Mouse (Mus musculus) heart, embryonic 14.5 days (tissue): ENCODE measurements around the gene H1f0. TPM values are rescaled to one million over a fixed set of nuclear protein-coding genes. Genes with fewer than 3 reads are reported as not detected.

Source experiments
- ATAC-seq: fragments of 200-750 bp; cut with Nextera tagmentation; 2 replicates; pipeline ENCODE4 v1.8.0; 2017; ENCODE audit warnings: low read depth, moderate TSS enrichment; ENCODE audit not compliant: insufficient number of reproducible peaks, insufficient read depth, low FRiP score
- H3K27ac ChIP-seq, 2 experiments: fragments of 200-500 bp in 1 of 2; fragments of 300-500 bp in 1 of 2; sonication (generic) in 1 of 2; replicated peaks in 1 of 2; 2 replicates each; pipeline ENCODE4 v1.5.1; 2012 to 2014; ENCODE audit warnings: low read depth in 2 of 2, low read length in 2 of 2, control low read depth in 1 of 2, mild to moderate bottlenecking in 1 of 2, mixed read lengths in 1 of 2; ENCODE audit not compliant: control insufficient read depth in 1 of 2, insufficient read depth in 1 of 2
- H3K27me3 ChIP-seq: fragments of 300-500 bp; sonication (generic); 2 replicates; pipeline ENCODE4 v1.6.1; 2014; ENCODE audit warnings: mild to moderate bottlenecking, low read length, control low read depth; ENCODE audit not compliant: control insufficient read depth, insufficient read depth
- H3K36me3 ChIP-seq: fragments of 300-500 bp; sonication (generic); 2 replicates; pipeline ENCODE4 v1.6.1; 2014; ENCODE audit warnings: mild to moderate bottlenecking, control low read depth, low read length, mixed read lengths; ENCODE audit not compliant: control insufficient read depth, insufficient read depth
- H3K4me1 ChIP-seq, 2 experiments: fragments of 200-500 bp in 1 of 2; fragments of 300-500 bp in 1 of 2; sonication (generic) in 1 of 2; 2 replicates each; pipeline ENCODE4 v1.6.1; 2012 to 2014; ENCODE audit warnings: low read length in 2 of 2, control low read depth in 1 of 2, mixed read lengths in 1 of 2; ENCODE audit not compliant: control insufficient read depth in 2 of 2, insufficient read depth in 2 of 2
- H3K4me2 ChIP-seq: fragments of 300-500 bp; sonication (generic); 2 replicates; pipeline ENCODE4 v1.6.1; 2014; ENCODE audit warnings: mild to moderate bottlenecking, low read length
- H3K4me3 ChIP-seq, 2 experiments: fragments of 200-500 bp in 1 of 2; fragments of 300-500 bp in 1 of 2; sonication (generic) in 1 of 2; 2 replicates each; pipeline ENCODE4 v1.5.1; 2012 to 2014; ENCODE audit warnings: low read length in 2 of 2, mild to moderate bottlenecking in 2 of 2, control low read depth in 1 of 2, low read depth in 1 of 2, moderate library complexity in 1 of 2; ENCODE audit not compliant: control insufficient read depth in 1 of 2, insufficient read depth in 1 of 2
- H3K9ac ChIP-seq: fragments of 300-500 bp; sonication (generic); 2 replicates; pipeline ENCODE4 v1.6.1; 2014; ENCODE audit warnings: mild to moderate bottlenecking, low read length
- H3K9me3 ChIP-seq: fragments of 300-500 bp; sonication (generic); 2 replicates; pipeline ENCODE4 v1.6.1; 2016; ENCODE audit warnings: low read length, control low read depth; ENCODE audit not compliant: control insufficient read depth
- WGBS: fragments of 180-500 bp; shearing (Covaris S2); extraction: QIAGEN DNeasy Blood & Tissue Kit; methylation state at CpG from one replicate; pipeline ENCODE4 v1.1.7; 2014; 5-methylcytosine and 5-hydroxymethylcytosine counted together
- polyA plus RNA-seq: library from polyadenylated mRNA; unstranded; fragments of >200 nt; fragmentation: Nextera tagmentation; extraction: Ambion mirVana; gene quantifications from 2 replicates; pipeline ENCODE4 v1.2.1, GENCODE M21; 2014

Gene H1f0
- polyA plus RNA-seq, 1 experiment from 2014 or later = 102 TPM

DNA sequence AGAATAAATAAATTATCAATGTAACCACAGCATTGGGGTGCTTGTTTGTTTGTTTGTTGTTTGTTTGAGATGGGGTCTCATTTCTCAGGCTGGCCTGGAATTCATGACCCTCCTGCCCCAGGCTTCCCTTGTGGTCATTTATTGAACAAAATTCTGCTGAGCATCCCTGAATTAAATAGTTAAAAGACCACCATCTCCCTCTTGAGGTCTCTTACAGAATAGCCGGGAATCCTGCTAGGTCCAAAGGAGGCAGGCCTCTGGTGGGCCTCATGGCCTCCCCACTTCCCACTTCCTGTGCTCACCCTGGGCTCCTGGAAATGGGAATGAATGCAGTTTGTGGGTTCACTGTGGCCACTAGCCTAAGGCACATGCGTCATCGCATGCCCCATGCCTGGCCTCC, 9.4 kb upstream of the H1f0 start:
- Histone ChIP-seq H3K4me1 (peaks cover 4 to 5% of the 10 kb centered on the region in 2 experiments), H3K9me3 (no peaks in the 10 kb centered on the region), H3K27me3 (no peaks in the 10 kb centered on the region), H3K4me3 (no peak overlapping the region), H3K9ac (no peak overlapping the region), H3K27ac (no peak overlapping the region), H3K4me2 (no peak overlapping the region), H3K36me3 (no peaks in the 10 kb centered on the region)
- ATAC-seq = no peak
- WGBS = 57% methylated on average over 3 of the region's 3 CpGs

DNA sequence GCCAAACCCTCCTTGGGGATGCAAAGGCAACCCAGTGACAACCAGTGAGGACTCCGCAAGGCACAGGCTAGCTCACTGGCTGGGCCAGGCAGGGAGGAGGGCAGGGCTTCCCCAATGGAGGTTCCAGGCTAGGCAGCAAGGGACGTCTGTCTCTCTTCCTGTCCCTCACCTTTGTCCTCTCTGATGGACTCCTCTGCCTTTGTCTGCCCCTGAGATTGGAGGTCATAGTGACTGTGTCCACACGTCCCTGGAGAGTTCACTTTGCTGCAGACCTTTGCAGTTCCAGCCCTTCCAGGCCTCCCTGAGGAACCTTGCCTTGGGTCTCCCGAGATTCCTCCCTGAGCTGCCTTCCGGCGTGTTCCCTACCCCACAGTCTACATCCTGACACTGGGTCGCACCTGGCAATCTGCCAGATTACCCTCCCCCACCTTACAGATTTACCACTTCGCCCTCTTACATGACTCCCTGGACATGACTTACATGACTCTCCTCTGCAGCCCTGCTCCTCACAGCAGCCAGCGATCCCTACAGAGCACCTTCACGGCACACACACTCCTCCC, 5.5 kb upstream of the H1f0 start:
- no peak overlapping the region for H3K4me3 ChIP-seq
- H3K4me2 ChIP-seq = no peak overlapping the region
- no peak for ATAC-seq
- 48% methylated on average over 10 of the region's 10 CpGs for whole genome bisulfite sequencing
- H3K9ac ChIP-seq = 0 out of 2 replicates have a peak overlapping the region, but pooled peaks have one; percentile 17
- no peaks in the 10 kb centered on the region for H3K27me3 ChIP-seq
- H3K27ac ChIP-seq = no peak overlapping the region
- H3K36me3 ChIP-seq = no peaks in the 10 kb centered on the region
- no peaks in the 10 kb centered on the region for H3K9me3 ChIP-seq
- H3K4me1 ChIP-seq = peaks cover 13 to 19% of the 10 kb centered on the region in 2 experiments

DNA sequence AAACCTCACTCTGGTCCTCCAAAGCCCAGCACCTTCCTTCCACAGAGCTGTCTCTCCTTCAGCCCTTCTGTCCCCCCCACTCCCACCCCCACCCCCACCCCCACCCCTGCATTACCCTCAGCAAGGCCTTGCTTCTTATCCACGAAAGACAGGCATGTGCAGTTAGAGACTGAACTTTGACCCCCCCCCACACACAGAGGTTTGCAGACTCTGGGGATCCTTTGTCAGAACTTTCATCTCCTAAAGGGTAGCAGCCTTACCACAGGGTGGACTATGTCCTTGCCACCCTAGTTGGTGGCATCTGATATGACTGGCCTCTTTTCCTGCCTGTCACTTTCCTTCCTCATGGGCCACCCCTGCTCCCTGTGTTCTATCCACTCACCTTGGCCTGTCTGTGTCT, 4.9 kb upstream of the H1f0 start:
- Histone ChIP-seq H3K27me3 (no peaks in the 10 kb centered on the region), H3K4me2 (no peak overlapping the region), H3K36me3 (no peaks in the 10 kb centered on the region), H3K4me3 (no peak overlapping the region), H3K27ac (no peak overlapping the region), H3K9me3 (no peaks in the 10 kb centered on the region), H3K4me1 (peaks cover 13 to 19% of the 10 kb centered on the region in 2 experiments), H3K9ac (no peak overlapping the region)
- no peak for ATAC-seq
- 83% methylated on average over 1 of the region's 1 CpGs for WGBS

GRCm38 (mm10) chr15:79025687-79026308, 2.5 kb upstream of the H1f0 start:
- Histone ChIP-seq H3K4me1 (peaks cover 24 to 26% of the 10 kb centered on the region in 2 experiments), H3K4me3 (peak overlapping the region in 1 of 2 experiments; percentile 0; a peak in 1 of 4 replicates), H3K27ac (no peak overlapping the region), H3K36me3 (no peaks in the 10 kb centered on the region), H3K9ac (peak overlapping the region; percentile 2; the same call in 1 of the 2 replicates), H3K4me2 (peak overlapping the region; percentile 39), H3K9me3 (no peaks in the 10 kb centered on the region), H3K27me3 (no peaks in the 10 kb centered on the region)
- ATAC-seq = no peak
- 10% methylated on average over 15 of the region's 18 CpGs for WGBS

DNA sequence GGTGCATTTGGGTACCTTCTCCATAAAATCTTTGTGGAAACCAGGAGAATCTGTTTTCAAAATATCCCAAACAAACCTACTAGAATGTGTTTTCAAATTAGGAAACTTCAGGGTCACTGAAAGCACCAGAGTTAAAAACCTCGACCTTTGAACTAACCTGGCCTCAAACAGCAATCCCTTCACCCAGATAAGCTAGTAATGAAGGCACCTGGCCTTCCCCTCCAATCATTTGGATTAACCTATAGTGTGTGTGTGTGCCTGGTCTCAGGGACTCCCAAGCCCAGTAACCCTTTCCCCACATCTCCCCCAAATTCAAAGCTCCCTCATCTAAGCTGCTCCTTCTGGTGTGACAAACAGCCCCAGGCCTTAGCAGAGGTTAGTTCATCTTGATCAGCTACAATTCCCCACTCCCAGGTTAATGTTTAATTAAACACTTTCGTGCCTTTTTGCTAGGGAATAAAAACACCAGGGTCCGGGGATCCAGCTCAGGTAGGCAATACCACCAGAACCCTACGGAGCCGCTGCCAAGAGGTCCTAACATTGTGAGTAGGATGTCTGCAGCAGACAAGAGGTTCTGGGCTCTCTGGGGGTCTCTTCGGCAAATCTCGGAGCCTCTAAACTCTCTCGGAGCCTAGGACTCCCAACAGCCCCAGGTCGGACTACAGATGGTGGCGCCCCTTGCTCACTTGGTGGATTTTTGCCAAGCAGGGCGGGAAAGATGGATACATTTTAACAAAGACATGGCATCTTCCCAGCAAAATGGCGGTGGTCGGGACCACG, 1.5 kb upstream of the H1f0 start:
- H3K9ac ChIP-seq = no peak overlapping the region
- H3K4me1 ChIP-seq = peaks cover 29 to 31% of the 10 kb centered on the region in 2 experiments
- H3K27me3 ChIP-seq = no peaks in the 10 kb centered on the region
- ATAC-seq = no peak
- H3K36me3 ChIP-seq = no peaks in the 10 kb centered on the region
- H3K27ac ChIP-seq = no peak overlapping the region
- H3K4me2 ChIP-seq = peak overlapping the region; percentile 97
- no peaks in the 10 kb centered on the region for H3K9me3 ChIP-seq
- peak overlapping the region; percentile 64 to 81; a peak in 2 of 4 replicates for H3K4me3 ChIP-seq
- 51% methylated on average over 14 of the region's 14 CpGs for WGBS

GRCm38 (mm10) chr15:79027291-79028205, 702 bp upstream of the H1f0 start:
- peak overlapping the region; percentile 64 to 81 for H3K4me3 ChIP-seq

More at GRCm38 (mm10) chr15:79027291-79028205, 702 bp upstream of the H1f0 start:
- no peak for ATAC-seq
- peaks cover 29 to 31% of the 10 kb centered on the region in 2 experiments for H3K4me1 ChIP-seq
- no peaks in the 10 kb centered on the region for H3K27me3 ChIP-seq
- 5% methylated on average over 45 of the region's 46 CpGs for WGBS
- H3K9me3 ChIP-seq = no peaks in the 10 kb centered on the region
- H3K4me2 ChIP-seq = peak overlapping the region; percentile 97
- H3K9ac ChIP-seq = peak overlapping the region; percentile 99
- peak overlapping the region; percentile 85 to 95 for H3K27ac ChIP-seq
- no peaks in the 10 kb centered on the region for H3K36me3 ChIP-seq
